Mouse (Mus musculus) G1E (cell line): ENCODE measurements around the gene Bad.

ENCODE experiments used
- CTCF ChIP-seq: IDR thresholded peaks from 2 replicates; pipeline ENCODE4 v1.5.1; 2012; ENCODE audit warnings: low read depth, low read length, inconsistent platforms, mixed read lengths
- GATA1 ChIP-seq: IDR thresholded peaks from 2 replicates; pipeline ENCODE4 v1.6.1; 2012; ENCODE audit warnings: borderline replicate concordance, low read length, inconsistent platforms, mixed read lengths
- POLR2AphosphoS5 ChIP-seq: IDR thresholded peaks from 2 replicates; pipeline ENCODE4 v1.6.1; 2012; ENCODE audit warnings: low read depth, low read length, inconsistent platforms; ENCODE audit not compliant: insufficient replicate concordance

- no peak for TF ChIP-seq CTCF
- no peak for TF ChIP-seq GATA1
- no peak for TF ChIP-seq POLR2AphosphoS5
These were observed 53.8 kb downstream of the Bad start for GRCm38 (mm10) chr19:6995255-6995991.
